Mouse (Mus musculus) right cerebral cortex, adult 2 months (tissue): ENCODE data around the gene Bpifb5.
"Not testable (repeated sequence)": the region's sequence is repeated elsewhere in the genome, so short reads cannot be mapped to it uniquely, and the experiment has no call there.

Source experiments
- DNase-seq, 2 experiments: peaks; one replicate each; pipeline ENCODE4 v3.0.0; 2021 to 2022; ENCODE audit warnings: low spot score in 2 of 2

Gene Bpifb5

DNA sequence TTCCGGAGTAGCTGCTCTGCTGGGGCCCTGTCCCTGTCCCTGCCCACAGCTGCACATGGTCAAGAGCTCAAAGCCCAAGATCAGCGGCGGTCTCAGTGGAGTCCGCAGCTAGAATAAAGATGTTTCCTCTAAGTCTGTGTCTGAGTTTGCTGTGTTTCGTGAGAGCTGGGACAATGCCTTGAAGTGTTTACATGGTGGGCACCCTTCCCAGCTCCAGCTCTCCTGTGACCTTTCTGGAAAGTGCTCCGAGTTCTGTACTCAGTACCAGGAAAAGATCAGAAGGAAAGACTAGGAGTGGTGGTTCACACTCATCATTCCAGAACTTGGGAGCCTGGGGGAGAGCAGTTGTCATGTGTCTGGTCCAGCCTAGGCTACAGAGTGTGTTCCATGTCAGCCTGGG is 17.2 kb downstream of the Bpifb5 start:
- no peak for DNase-seq

DNA sequence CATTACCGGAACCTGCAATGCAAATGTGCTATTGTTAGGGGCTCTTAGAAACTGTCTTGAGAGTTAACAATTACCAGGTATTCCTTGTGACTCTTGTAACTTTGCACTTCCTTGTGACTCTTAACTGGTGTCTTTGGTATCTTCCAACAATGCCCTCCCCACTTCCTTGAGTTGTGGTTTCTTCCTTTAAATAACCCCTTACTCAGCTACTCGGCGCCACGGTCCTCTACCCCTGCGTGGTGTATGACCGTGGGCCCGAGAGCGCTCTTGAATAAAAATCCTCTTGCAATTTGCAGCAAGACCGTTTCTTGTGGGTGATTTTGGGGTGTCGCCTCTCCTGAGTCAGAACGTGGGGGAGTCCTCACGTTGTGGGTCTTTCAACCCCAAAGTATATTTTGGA is 19.2 kb downstream of the Bpifb5 start:
- not testable (repeated sequence) for DNase-seq

DNA sequence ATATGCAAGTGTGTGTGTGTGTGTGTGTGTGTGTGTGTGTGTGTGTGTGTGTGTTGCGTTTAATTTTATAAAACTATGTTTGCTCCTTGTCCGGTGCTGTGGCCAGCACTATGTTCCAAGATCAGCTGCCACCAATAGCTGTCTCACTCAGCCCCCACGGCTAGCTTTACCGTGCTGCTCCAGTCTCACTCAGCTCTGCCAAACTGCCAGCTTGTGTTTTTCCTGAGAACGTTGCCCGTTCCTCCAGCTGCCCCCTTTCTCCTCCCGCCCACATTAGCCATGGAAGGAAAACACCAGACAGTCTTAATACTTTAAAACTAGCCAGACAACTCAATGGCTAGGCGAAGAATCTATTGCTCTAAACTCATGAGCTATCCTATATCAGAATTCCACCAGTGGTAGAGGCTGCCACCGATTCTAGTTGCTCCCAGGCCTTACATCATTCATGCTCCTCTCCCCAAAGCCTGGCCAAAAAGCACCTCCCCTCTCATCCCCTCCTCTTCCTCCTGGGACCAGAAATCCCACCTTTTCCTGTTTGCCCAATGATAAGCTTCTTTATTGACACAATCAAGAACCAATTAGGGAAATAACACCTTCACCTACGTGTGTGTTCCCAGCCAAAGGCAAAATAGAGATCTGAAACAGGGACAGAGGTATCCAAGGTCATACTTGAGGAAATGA is 20.0 kb downstream of the Bpifb5 start:
- peak; percentile 78 for DNase-seq

DNA sequence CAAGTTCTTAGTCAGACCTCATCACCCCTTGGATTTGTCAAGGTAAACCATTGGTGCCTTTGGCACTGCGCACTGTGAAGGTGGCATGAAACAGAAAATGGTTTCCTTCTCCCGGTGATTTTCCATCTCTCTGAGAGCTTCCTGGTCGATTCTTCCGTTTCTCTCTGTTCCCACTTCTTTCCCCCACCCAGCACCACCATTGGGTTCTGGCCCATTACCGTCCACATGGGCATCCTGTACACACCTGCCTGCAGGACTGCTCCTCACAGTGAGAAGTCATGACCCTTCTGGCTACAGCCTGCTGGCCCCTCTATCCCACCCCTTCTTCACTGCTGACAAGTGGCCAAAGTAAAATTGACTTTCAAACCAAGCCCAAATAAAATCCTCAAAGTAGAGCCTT is 21.8 kb downstream of the Bpifb5 start:
- DNase-seq: no peak

- not testable (repeated sequence) for DNase-seq
Measured at GRCm38 (mm10) chr2:154255254-154255653, 31.7 kb downstream of the Bpifb5 start.

DNA sequence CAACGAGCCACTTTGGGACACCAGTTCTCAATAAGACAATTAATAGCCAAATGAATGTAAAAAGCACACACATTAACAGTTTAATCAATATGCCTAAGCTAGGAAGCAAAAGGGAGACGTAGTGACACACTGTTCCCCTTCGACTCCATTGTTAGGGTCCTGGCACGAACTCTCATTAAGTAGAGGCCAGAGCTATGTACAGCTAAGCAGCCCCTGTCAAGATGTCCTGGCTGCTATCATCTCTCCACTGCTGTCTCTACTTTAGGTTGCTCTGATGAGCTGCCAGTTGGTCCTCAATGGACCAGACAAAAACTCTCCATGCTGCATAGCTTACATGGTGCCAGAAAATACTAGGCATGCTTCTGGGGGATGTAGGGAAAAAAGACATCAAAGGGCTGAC is 32.2 kb downstream of the Bpifb5 start:
- DNase-seq: no peak

- not testable (repeated sequence) for DNase-seq
Measured at GRCm38 (mm10) chr2:154257554-154257953, 34.0 kb downstream of the Bpifb5 start, which contains the start of gene Bpifb9a. Bpifb9a (plus strand) TSS chr2:154257854.

DNA sequence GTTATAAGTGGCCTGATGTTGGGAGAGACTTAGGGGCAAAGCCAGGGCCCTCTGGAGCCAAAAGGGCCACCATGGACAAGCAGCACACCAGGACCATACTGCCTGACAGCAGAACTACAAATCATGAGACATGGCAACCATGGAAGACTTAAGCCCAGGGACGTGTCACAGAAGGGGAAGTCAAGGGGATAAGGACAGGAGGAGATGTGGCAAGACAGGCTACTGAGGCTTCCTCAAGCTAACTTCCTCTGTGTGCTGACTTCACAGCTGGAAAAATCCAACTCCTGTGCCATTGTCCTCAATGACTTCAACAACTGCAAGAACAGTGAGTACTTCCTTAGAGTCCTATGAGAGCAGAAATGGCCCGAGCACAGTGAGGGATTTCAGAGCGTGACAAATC is 40.9 kb downstream of the Bpifb5 start:
- DNase-seq: not testable (repeated sequence)
